Mouse (Mus musculus): ENCODE data around the gene Tceanc.
"Not testable (repeated sequence)": the region's sequence is repeated elsewhere in the genome, so short reads cannot be mapped to it uniquely, and the experiment has no call there.

- TF ChIP-seq CTCF (IDR thresholded peaks at IDR 0.05; ENCODE audit: low read depth, low read length); GATA1 (IDR thresholded peaks at IDR 0.05; ENCODE audit: borderline replicate concordance, low read length); TAL1 (conservative IDR thresholded peaks at IDR 0.05; ENCODE audit: low read depth, low read length); POLR2AphosphoS5 (IDR thresholded peaks at IDR 0.05; ENCODE audit: insufficient replicate concordance, low read depth, low read length); GATA2 (IDR thresholded peaks at IDR 0.05; ENCODE audit: borderline replicate concordance, low read depth, low read length): not testable (repeated sequence)
Observed at GRCm38 (mm10) chrX:166514035-166514434, 4.3 kb downstream of the Tceanc start.
